Mouse (Mus musculus) B cell, adult 2 months (primary cell): ENCODE results near the gene Stard10.

ENCODE experiments used
- DNase-seq, 2 experiments: peaks; one replicate each; pipeline ENCODE4 v3.0.0; 2022

The Stard10 gene

GRCm38 (mm10) chr7:101306841-101307240 lies 10.0 kb upstream of the Stard10 start:
- DNase-seq, result no peak

- no peak for DNase-seq
These were observed 6.9 kb upstream of the Stard10 start for GRCm38 (mm10) chr7:101309985-101310326.

DNA sequence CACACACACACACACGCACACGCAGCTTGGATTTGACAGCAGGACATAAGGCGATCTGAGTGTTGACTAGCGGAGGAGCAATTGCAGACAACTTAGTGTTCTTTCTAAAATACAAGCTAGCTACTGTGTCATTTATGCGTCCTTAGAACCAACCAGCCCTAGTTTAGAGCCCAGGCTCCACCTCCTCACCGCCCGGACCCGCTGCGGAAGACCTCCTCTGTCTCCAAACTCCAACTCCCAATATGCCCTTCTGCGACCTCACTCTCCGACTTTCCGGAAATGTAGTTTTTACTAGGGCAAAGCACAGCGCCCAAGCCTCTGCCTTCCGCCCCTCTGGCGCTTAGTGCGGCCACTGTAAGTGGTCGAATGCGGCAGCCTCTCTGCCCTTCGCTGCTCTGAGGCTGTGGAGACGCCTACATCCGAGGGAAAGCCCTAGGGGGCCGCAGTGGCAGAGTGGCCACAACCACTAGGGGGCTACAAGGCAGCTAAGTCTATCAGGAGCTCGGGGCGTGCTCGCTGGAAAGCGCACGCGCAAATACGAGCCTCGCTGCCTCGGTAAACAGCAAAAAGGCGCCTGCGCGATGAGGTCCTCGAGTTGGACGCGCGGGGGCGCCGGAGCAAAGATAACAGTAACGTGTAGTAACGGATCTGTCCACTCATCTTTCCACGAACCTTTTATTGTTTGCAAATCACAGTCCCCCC lies 6.4 kb upstream of the Stard10 start:
- peak; percentile 95 to 96 for DNase-seq

- DNase-seq, result peak; percentile 48 to 52
These were observed 5.8 kb upstream of the Stard10 start for GRCm38 (mm10) chr7:101311061-101311460.

- DNase-seq, result no peak
These were observed 3.9 kb upstream of the Stard10 start for GRCm38 (mm10) chr7:101313033-101313432.

GRCm38 (mm10) chr7:101314396-101314795 lies 2.5 kb upstream of the Stard10 start:
- DNase-seq, result no peak

DNA sequence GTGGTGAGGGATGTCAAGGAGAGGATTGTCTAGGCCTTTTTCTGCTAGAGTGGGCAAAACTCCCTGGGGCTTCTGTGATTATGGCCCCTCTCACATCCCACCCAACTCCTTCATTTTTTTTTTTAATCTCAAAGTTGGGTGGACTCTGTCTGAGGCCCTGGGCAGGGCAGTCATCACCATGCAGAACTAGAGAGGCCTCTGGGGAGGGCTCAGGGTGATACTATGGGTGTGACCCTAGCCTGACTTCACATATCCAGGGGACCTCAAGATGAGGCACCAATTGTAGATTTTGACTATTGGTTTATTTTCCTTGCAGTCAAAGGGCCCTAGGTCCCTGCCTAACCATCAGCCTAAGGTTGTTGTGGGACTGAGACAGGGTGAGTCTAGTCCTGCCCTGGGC lies 1.2 kb upstream of the Stard10 start:
- no peak for DNase-seq

- DNase-seq, result peak; percentile 52 to 53
These were observed 290 bp upstream of the Stard10 start for GRCm38 (mm10) chr7:101316591-101317001.

DNA sequence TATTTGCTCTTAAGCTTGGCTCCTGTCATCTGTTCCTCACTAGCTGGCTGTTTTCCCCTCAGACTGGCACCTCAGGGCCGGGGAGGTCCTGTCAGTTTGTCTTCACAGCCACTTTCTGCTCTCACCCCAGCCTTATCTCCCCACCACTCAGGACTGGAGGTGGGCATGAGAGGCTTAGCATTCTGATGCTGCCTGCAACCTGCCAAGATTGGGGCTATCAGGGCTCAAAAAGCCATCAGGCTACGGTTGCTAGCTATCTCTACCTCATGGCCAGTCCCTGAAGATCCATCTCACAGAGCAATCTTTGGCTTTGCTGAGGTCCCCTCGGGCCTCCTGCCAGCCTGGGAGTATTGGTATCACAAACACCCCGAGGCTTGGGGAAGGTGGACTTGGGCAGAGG lies 2.0 kb downstream of the Stard10 start:
- no peak for DNase-seq

DNA sequence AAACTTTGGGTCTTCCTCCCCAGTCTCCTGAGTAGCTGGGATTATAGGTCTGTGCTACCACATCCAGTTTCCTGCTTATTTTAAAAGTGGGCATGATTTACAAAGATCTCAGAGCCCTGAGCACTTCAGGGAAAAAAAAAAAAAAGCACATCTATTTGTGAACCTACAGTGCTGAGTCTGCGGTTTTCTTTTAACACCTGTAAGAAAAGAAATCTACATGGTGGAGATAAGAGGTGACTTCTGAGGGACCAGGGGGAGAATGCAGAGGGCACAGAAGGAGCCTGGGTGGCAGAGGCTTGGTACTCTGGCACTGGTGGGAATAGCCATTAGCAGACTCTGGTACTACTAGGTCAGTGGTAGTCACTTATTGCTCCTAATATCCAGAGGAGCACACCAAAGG lies 2.9 kb downstream of the Stard10 start:
- no peak for DNase-seq

GRCm38 (mm10) chr7:101320399-101321217 lies 3.7 kb downstream of the Stard10 start:
- peak; percentile 44 to 46 for DNase-seq

GRCm38 (mm10) chr7:101321218-101321827 lies 4.4 kb downstream of the Stard10 start:
- peak; percentile 45 to 50 for DNase-seq

DNA sequence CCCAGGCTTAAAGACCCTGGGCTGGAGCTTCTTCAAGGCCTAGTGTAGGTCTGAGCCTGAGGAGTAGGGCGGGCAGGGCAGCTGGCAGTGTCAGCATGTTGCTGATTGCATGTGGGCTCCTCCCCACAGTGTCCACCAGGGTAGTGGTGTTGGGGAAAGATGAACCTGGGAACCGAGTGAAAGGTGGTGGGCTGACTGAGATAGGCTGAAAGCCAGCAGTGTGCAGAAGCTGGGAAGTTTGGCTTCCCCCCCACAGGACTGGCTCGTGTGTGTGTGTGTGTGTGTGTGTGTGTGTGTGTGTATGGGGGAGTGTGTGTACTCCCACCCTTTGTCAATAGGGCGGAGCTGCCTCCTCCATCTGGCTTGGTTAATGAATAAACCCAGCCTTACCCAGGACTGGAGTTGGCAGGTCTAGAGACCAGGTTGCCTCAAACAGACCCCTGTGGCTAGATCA lies 6.3 kb downstream of the Stard10 start:
- no peak for DNase-seq

DNA sequence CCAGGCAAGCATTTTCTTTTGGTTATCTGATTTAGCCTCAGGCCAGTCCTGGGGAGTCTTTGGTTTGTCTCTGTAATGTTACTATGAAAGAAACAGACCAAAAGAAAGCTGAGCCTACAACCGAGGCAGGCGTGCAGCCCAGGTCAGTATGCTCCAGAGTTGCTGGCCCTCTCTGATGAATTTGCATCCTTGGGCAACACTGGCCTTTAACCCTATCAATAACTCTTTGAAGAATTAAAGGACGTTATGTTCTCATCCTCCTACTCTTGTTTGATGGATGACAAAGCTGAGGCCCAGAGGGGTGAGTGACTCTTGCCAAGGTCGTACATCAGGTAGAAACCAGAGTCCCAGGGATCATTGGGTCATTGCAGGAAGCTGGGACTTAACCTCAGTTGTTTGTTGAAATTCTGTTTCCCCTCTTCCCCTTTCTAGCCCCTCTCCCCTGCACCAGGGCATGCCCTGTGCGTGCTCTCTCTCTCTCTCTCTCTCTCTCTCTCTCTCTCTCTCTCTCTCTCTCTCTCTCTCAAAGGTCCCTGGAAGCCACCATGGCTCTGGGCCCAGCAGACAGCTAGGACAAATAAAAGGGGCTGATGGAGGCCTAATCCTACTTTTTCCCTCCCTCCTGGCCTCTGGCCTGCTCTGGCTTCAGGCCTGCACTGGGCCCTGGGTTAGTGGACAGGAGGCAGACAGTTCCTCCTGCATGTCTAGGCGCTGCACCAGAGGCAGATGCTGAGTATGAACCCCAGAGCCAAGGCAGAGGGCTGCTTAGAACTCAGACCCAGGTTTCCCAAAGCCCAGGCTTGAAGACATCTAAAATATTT lies 7.5 kb downstream of the Stard10 start:
- DNase-seq, result no peak

- no peak for DNase-seq
These were observed 9.1 kb downstream of the Stard10 start for GRCm38 (mm10) chr7:101326006-101326405.

GRCm38 (mm10) chr7:101327263-101327662 lies 10.4 kb downstream of the Stard10 start:
- no peak for DNase-seq

GRCm38 (mm10) chr7:101327786-101328185 lies 10.9 kb downstream of the Stard10 start:
- DNase-seq, result no peak

- DNase-seq, result no peak
These were observed 11.8 kb downstream of the Stard10 start for GRCm38 (mm10) chr7:101328621-101329158.

DNA sequence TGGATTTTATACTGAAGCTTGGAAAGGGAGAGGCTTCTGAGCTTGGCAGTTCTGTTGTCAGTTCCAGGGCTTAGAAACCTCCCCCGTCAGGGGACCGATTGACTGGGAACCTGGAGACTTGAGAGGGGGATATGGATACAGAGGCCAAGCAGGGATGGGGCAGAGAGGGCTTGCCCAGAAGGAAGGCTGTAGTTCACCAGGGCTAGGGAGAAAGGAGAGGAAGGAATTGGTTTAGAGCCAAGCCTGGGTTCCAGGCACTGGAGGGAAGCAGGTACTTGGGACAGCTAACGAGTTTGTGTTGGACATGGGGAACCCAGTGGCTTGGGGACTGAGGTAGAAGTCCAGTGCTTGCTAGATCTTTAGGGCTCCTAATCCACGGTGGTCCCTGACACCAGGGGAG lies 12.7 kb downstream of the Stard10 start:
- DNase-seq, result no peak

GRCm38 (mm10) chr7:101330074-101330840 lies 13.4 kb downstream of the Stard10 start:
- no peak for DNase-seq

DNA sequence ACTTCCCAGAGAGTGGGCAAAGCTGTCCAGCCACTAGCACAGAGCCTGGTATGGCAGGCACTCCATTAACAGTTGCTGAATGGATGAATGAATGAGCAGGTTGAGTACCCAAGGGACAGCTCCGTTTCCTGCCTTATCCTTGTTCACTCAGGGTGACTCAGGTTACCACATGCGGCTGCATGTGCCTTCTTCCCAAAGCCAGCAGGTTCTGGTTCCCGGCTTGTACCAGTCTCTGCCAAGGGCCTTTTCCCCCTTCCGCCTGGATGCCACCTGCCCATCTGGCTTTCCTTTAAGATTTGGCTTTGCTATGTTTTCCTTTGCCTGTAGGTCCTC lies 13.9 kb downstream of the Stard10 start:
- DNase-seq, result no peak
